Mouse (Mus musculus) MEL (cell line): ENCODE results near the gene Psmd4. TPM values are rescaled to one million over a fixed set of nuclear protein-coding genes. Genes with fewer than 3 reads are reported as not detected.

ENCODE experiments used
- DNase-seq: peaks from one replicate; pipeline ENCODE4 v3.0.0; 2011; ENCODE audit warnings: low read depth, low spot score
- H3K27ac ChIP-seq: 2 replicates; pipeline ENCODE4 v1.5.1; 2012; ENCODE audit warnings: low read depth, mild to moderate bottlenecking, control low read depth, low read length, moderate library complexity; ENCODE audit not compliant: control insufficient read depth
- H3K27me3 ChIP-seq, 2 experiments: fragments of 150-350 bp in 1 of 2; sonication (generic) in 1 of 2; 2 replicates each; pipeline ENCODE4 v1.6.1; 2012; ENCODE audit warnings: low read length in 2 of 2, mild to moderate bottlenecking in 2 of 2, improper control_type of control experiment in 1 of 2, moderate library complexity in 1 of 2; ENCODE audit not compliant: insufficient read depth in 2 of 2, control insufficient read depth in 1 of 2
- H3K36me3 ChIP-seq, 2 experiments: 2 replicates each; pipeline ENCODE4 v1.6.1; 2012 to 2014; ENCODE audit warnings: low read length in 2 of 2, improper control_type of control experiment in 1 of 2, inconsistent platforms in 1 of 2, mild to moderate bottlenecking in 1 of 2; ENCODE audit not compliant: insufficient read depth in 2 of 2, control insufficient read depth in 1 of 2
- H3K4me1 ChIP-seq, 2 experiments: fragments of 150-350 bp in 1 of 2; sonication (generic) in 1 of 2; 2 replicates each; pipeline ENCODE4 v1.6.1; 2012; ENCODE audit warnings: low read length in 2 of 2, improper control_type of control experiment in 1 of 2, mild to moderate bottlenecking in 1 of 2; ENCODE audit not compliant: insufficient read depth in 2 of 2, control insufficient read depth in 1 of 2
- H3K4me3 ChIP-seq, 2 experiments: fragments of 150-350 bp in 1 of 2; sonication (generic) in 1 of 2; 2 replicates each; pipeline ENCODE4 v1.5.1; 2012; ENCODE audit warnings: low read depth in 2 of 2, low read length in 2 of 2, mild to moderate bottlenecking in 2 of 2, moderate library complexity in 2 of 2, control low read depth in 1 of 2, improper control_type of control experiment in 1 of 2; ENCODE audit not compliant: control insufficient read depth in 1 of 2, insufficient read depth in 1 of 2
- H3K79me2 ChIP-seq: 2 replicates; pipeline ENCODE4 v1.6.1; 2012; ENCODE audit warnings: mild to moderate bottlenecking, low read length, moderate library complexity; ENCODE audit not compliant: control insufficient read depth, poor library complexity, insufficient read depth
- H3K9ac ChIP-seq: 2 replicates; pipeline ENCODE4 v1.6.1; 2012; ENCODE audit warnings: low read depth, mild to moderate bottlenecking, control low read depth, low read length, moderate library complexity; ENCODE audit not compliant: control insufficient read depth, poor library complexity, severe bottlenecking
- H3K9me3 ChIP-seq: fragments of 150-350 bp; sonication (generic); replicated peaks from 2 replicates; pipeline ENCODE4 v1.6.1; 2012; ENCODE audit warnings: mild to moderate bottlenecking, low read length, improper control_type of control experiment, moderate library complexity; ENCODE audit not compliant: insufficient read depth
- BHLHE40 ChIP-seq: IDR thresholded peaks from 2 replicates; pipeline ENCODE4 v1.6.1; 2012; ENCODE audit warnings: low read depth, mild to moderate bottlenecking, inconsistent platforms, low read length, improper control_type of control experiment, borderline replicate concordance
- CHD1 ChIP-seq: IDR thresholded peaks from 2 replicates; pipeline ENCODE4 v1.6.1; 2012; ENCODE audit warnings: low read depth, mild to moderate bottlenecking, inconsistent platforms, low read length, improper control_type of control experiment
- CHD2 ChIP-seq: IDR thresholded peaks from 2 replicates; pipeline ENCODE4 v1.6.1; 2011; ENCODE audit warnings: low read length, improper control_type of control experiment
- CTCF ChIP-seq, 3 experiments: IDR thresholded peaks in 2 of 3; conservative IDR thresholded peaks in 1 of 3; 2 replicates each; pipeline ENCODE4 v1.5.1; 2011 to 2012; ENCODE audit warnings: low read length in 3 of 3, low read depth in 2 of 3, mild to moderate bottlenecking in 2 of 3, improper control_type of control experiment in 1 of 3, inconsistent platforms in 1 of 3, mixed read lengths in 1 of 3, moderate library complexity in 1 of 3; ENCODE audit not compliant: control insufficient read depth in 1 of 3, insufficient read depth in 1 of 3, poor library complexity in 1 of 3, severe bottlenecking in 1 of 3
- E2F4 ChIP-seq: IDR thresholded peaks from 2 replicates; pipeline ENCODE4 v1.6.1; 2011; ENCODE audit warnings: low read depth, low read length, improper control_type of control experiment, borderline replicate concordance
- ELF1 ChIP-seq: IDR thresholded peaks from 2 replicates; pipeline ENCODE4 v1.6.1; 2014; ENCODE audit warnings: low read depth, mild to moderate bottlenecking, inconsistent platforms, low read length, improper control_type of control experiment, moderate library complexity
- ETS1 ChIP-seq: IDR thresholded peaks from 2 replicates; pipeline ENCODE4 v1.6.1; 2012; ENCODE audit warnings: low read depth, mild to moderate bottlenecking, inconsistent platforms, low read length, improper control_type of control experiment, moderate library complexity
- GATA1 ChIP-seq: IDR thresholded peaks from 2 replicates; pipeline ENCODE4 v1.6.1; 2011; ENCODE audit warnings: low read depth, low read length, improper control_type of control experiment
- HCFC1 ChIP-seq: IDR thresholded peaks from 2 replicates; pipeline ENCODE4 v1.6.1; 2012; ENCODE audit warnings: low read depth, mild to moderate bottlenecking, inconsistent platforms, low read length, improper control_type of control experiment, moderate library complexity
- KAT2A ChIP-seq: conservative IDR thresholded peaks from 2 replicates; pipeline ENCODE4 v1.6.1; 2012; ENCODE audit warnings: low read depth, low read length, improper control_type of control experiment, inconsistent platforms
- MAFK ChIP-seq: IDR thresholded peaks from 2 replicates; pipeline ENCODE4 v1.6.1; 2011; ENCODE audit warnings: low read depth, mild to moderate bottlenecking, low read length, improper control_type of control experiment, borderline replicate concordance
- MAX ChIP-seq: IDR thresholded peaks from 2 replicates; pipeline ENCODE4 v1.6.1; 2011; ENCODE audit warnings: low read length, improper control_type of control experiment
- MAZ ChIP-seq: IDR thresholded peaks from 2 replicates; pipeline ENCODE4 v1.6.1; 2012; ENCODE audit warnings: low read depth, mild to moderate bottlenecking, inconsistent platforms, low read length, improper control_type of control experiment
- MXI1 ChIP-seq: IDR thresholded peaks from 2 replicates; pipeline ENCODE4 v1.6.1; 2011; ENCODE audit warnings: mild to moderate bottlenecking, low read depth, low read length, improper control_type of control experiment
- MYC ChIP-seq: IDR thresholded peaks from 2 replicates; pipeline ENCODE4 v1.6.1; 2011; ENCODE audit warnings: low read depth, mild to moderate bottlenecking, low read length, improper control_type of control experiment, moderate library complexity
- NELFE ChIP-seq: IDR thresholded peaks from 2 replicates; pipeline ENCODE4 v1.6.1; 2011; ENCODE audit warnings: low read depth, low read length, improper control_type of control experiment
- NRF1 ChIP-seq: IDR thresholded peaks from 2 replicates; pipeline ENCODE4 v1.6.1; 2014; ENCODE audit warnings: low read depth, mild to moderate bottlenecking, inconsistent platforms, low read length, improper control_type of control experiment, moderate library complexity; ENCODE audit not compliant: poor library complexity, insufficient read depth, severe bottlenecking
- POLR2A ChIP-seq, 2 experiments: IDR thresholded peaks; 2 replicates each; pipeline ENCODE4 v1.6.1; 2011 to 2012; ENCODE audit warnings: low read length in 2 of 2, mild to moderate bottlenecking in 2 of 2, control low read depth in 1 of 2, improper control_type of control experiment in 1 of 2, low read depth in 1 of 2, moderate library complexity in 1 of 2; ENCODE audit not compliant: control insufficient read depth in 1 of 2, insufficient read depth in 1 of 2, poor library complexity in 1 of 2
- POLR2AphosphoS2 ChIP-seq: IDR thresholded peaks from 2 replicates; pipeline ENCODE4 v1.6.1; 2011; ENCODE audit warnings: low read length, improper control_type of control experiment
- POLR2AphosphoS5 ChIP-seq: IDR thresholded peaks from 2 replicates; pipeline ENCODE4 v1.6.1; 2012; ENCODE audit warnings: low read depth, borderline replicate concordance, mild to moderate bottlenecking, inconsistent platforms, low read length, moderate library complexity, mixed read lengths
- RAD21 ChIP-seq: IDR thresholded peaks from 2 replicates; pipeline ENCODE4 v1.6.1; 2011; ENCODE audit warnings: mild to moderate bottlenecking, low read depth, low read length, improper control_type of control experiment
- RCOR1 ChIP-seq: IDR thresholded peaks from 2 replicates; pipeline ENCODE4 v1.6.1; 2012; ENCODE audit warnings: low read depth, mild to moderate bottlenecking, inconsistent platforms, low read length, improper control_type of control experiment
- SIN3A ChIP-seq: IDR thresholded peaks from 2 replicates; pipeline ENCODE4 v1.6.1; 2012; ENCODE audit warnings: low read length, improper control_type of control experiment, inconsistent platforms
- TAL1 ChIP-seq: IDR thresholded peaks from 2 replicates; pipeline ENCODE4 v1.6.1; 2012; ENCODE audit warnings: mild to moderate bottlenecking, inconsistent platforms, low read length, moderate library complexity, mixed read lengths
- TBP ChIP-seq: IDR thresholded peaks from 2 replicates; pipeline ENCODE4 v1.8.0; 2011; ENCODE audit warnings: low read depth, low read length, improper control_type of control experiment
- TCF12 ChIP-seq: IDR thresholded peaks from 2 replicates; pipeline ENCODE4 v1.6.1; 2014; ENCODE audit warnings: low read depth, mild to moderate bottlenecking, inconsistent platforms, low read length, improper control_type of control experiment, moderate library complexity
- UBTF ChIP-seq: IDR thresholded peaks from 2 replicates; pipeline ENCODE4 v1.6.1; 2012; ENCODE audit warnings: low read depth, mild to moderate bottlenecking, inconsistent platforms, low read length, improper control_type of control experiment, moderate library complexity, borderline replicate concordance; ENCODE audit not compliant: insufficient read depth
- USF2 ChIP-seq, 2 experiments: IDR thresholded peaks; 2 replicates each; pipeline ENCODE4 v1.6.1; 2011 to 2012; ENCODE audit warnings: improper control_type of control experiment in 2 of 2, low read length in 2 of 2, borderline replicate concordance in 1 of 2, inconsistent platforms in 1 of 2, low read depth in 1 of 2, mild to moderate bottlenecking in 1 of 2; ENCODE audit not compliant: insufficient read depth in 1 of 2
- ZC3H11A ChIP-seq: IDR thresholded peaks from 2 replicates; pipeline ENCODE4 v1.6.1; 2012; ENCODE audit warnings: low read depth, mild to moderate bottlenecking, inconsistent platforms, low read length, improper control_type of control experiment
- polyA plus RNA-seq, 2 experiments: library from polyadenylated mRNA; stranded (reverse) in 1 of 2; unstranded in 1 of 2; fragments of >175 nt in 1 of 2; fragments of >200 nt in 1 of 2; gene quantifications; 2 replicates each; pipeline versions ENCODE4 v1.2.1 to v1.2.4; 2012; ENCODE audit warnings: low replicate concordance in 2 of 2, low read depth in 1 of 2; ENCODE audit not compliant: insufficient read length in 2 of 2, insufficient read depth in 1 of 2, missing spikeins in 1 of 2
- total RNA-seq: library from RNA; depleted of rRNA; stranded (reverse); fragments of 300-350 nt; gene quantifications from 2 replicates; pipeline ENCODE4 v1.2.3, GENCODE M21; 2012

Gene Psmd4
- total and polyA plus RNA-seq, 3 experiments: 631 to 816 TPM; not detected in 1

- Histone ChIP-seq H3K27ac (peak overlapping the region; percentile 95), H3K4me1 (peaks cover 4 to 15% of the 10 kb centered on the region in 2 experiments)
- no peak for DNase-seq
Measured at GRCm38 (mm10) chr3:95016532-95017056, 25.8 kb downstream of the Psmd4 start.

GRCm38 (mm10) chr3:95015891-95016531, 26.4 kb downstream of the Psmd4 start:
- Histone ChIP-seq H3K27me3 (no peaks in the 10 kb centered on the region), H3K4me3 (peak overlapping the region; percentile 65 to 71)
- TF ChIP-seq KAT2A (no peak; the same call in 1 of the 2 replicates), TAL1 (no peak), ELF1 (peak; percentile 92), NELFE (peak; percentile 65), UBTF (no peak), NRF1 (peak; percentile 48; the same call in 1 of the 2 replicates), TCF12 (peak; percentile 48; the same call in 1 of the 2 replicates), RCOR1 (no peak), CTCF (IDR thresholded peaks at IDR 0.05 in 2 of 3, conservative IDR thresholded peaks at IDR 0.05 in 1 of 3; ENCODE audit: control insufficient read depth in 1 of 3, insufficient read depth in 1 of 3, low read depth in 2 of 3, low read length in 3 of 3, poor library complexity in 1 of 3, severe bottlenecking in 1 of 3) (no peak), MXI1 (peak; percentile 67; the same call in 1 of the 2 replicates), GATA1 (no peak), TBP (peak; percentile 57; the same call in 1 of the 2 replicates), USF2 (IDR thresholded peaks at IDR 0.05; ENCODE audit: borderline replicate concordance in 1 of 2, insufficient read depth in 1 of 2, low read depth in 1 of 2, low read length in 2 of 2) (no peak), ZC3H11A (no peak), POLR2A (IDR thresholded peaks at IDR 0.05; ENCODE audit: control insufficient read depth in 1 of 2, insufficient read depth in 1 of 2, low read depth in 1 of 2, low read length in 2 of 2, poor library complexity in 1 of 2) (peak; percentile 45 to 86), HCFC1 (peak; percentile 83), SIN3A (peak; percentile 89), POLR2AphosphoS5 (no peak), RAD21 (no peak), CHD2 (no peak), MAFK (no peak), E2F4 (peak; percentile 99), BHLHE40 (no peak), MAX (peak; percentile 92), POLR2AphosphoS2 (peak; percentile 77), MYC (peak; percentile 91), MAZ (no peak), ETS1 (no peak; the same call in 1 of the 2 replicates)
- TF ChIP-seq, all 39 proteins: peak for 13
- H3K27ac ChIP-seq: peak overlapping the region; percentile 95
- H3K36me3 ChIP-seq: peaks cover 0 to 15% of the 10 kb centered on the region in 2 experiments; a peak in 2 of 4 replicates
- peaks cover 24% of the 10 kb centered on the region for H3K79me2 ChIP-seq
- peaks cover 4 to 15% of the 10 kb centered on the region in 2 experiments for H3K4me1 ChIP-seq
- peak overlapping the region; percentile 82 for H3K9ac ChIP-seq
- no peaks in the 10 kb centered on the region for H3K9me3 ChIP-seq
- peak; percentile 100 for DNase-seq

More at GRCm38 (mm10) chr3:95016532-95017056, 25.8 kb downstream of the Psmd4 start:
- 0 out of 2 replicates have a peak, but pooled peaks have one; percentile 10 for TF ChIP-seq ETS1
- TF ChIP-seq CHD1: 0 out of 2 replicates have a peak, but pooled peaks have one; percentile 74
- 0 out of 6 replicates have a peak, but pooled peaks of 1 of the 3 experiments have one; percentile 6 for TF ChIP-seq CTCF (IDR thresholded peaks at IDR 0.05 in 2 of 3, conservative IDR thresholded peaks at IDR 0.05 in 1 of 3; ENCODE audit: control insufficient read depth in 1 of 3, insufficient read depth in 1 of 3, low read depth in 2 of 3, low read length in 3 of 3, poor library complexity in 1 of 3, severe bottlenecking in 1 of 3)
- TF ChIP-seq KAT2A: no peak
- Histone ChIP-seq H3K27me3 (no peaks in the 10 kb centered on the region), H3K9me3 (no peaks in the 10 kb centered on the region), H3K79me2 (peaks cover 24% of the 10 kb centered on the region), H3K4me3 (peak overlapping the region; percentile 65 to 71), H3K36me3 (peaks cover 0 to 15% of the 10 kb centered on the region in 2 experiments; a peak in 2 of 4 replicates), H3K9ac (peak overlapping the region; percentile 82)
